Mouse (Mus musculus): ENCODE data around the gene Ankrd31. TPM values are rescaled to one million over a fixed set of nuclear protein-coding genes. Genes with fewer than 3 reads are reported as not detected.
"Not testable (repeated sequence)": the region's sequence is repeated elsewhere in the genome, so short reads cannot be mapped to it uniquely, and the experiment has no call there.

Gene Ankrd31
- total and polyA plus RNA-seq, 2 experiments from 2014 or later = 0.06 TPM; not detected in 1

DNA sequence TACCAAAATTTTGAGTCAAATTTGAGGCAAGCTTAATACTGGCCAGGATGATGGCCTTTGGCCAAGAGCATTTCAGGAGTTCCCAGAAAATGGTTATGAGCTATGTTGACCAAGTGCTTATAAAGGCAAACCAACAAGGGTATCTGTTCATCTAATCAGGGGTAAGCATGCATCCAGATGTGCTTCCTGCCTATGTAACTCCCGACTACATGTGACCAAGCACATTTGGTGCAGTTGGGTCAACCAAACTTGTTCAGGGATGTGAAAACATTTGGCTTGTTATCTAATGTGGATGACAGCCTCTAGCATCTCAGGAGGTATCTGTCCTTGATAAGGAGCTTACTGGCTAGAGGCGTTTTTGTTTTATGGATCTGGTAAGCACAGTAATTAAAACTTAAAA lies 12.8 kb downstream of the Ankrd31 start:
- ATAC-seq = no peak
- no peak for TF ChIP-seq CTCF (IDR thresholded peaks at IDR 0.05; ENCODE audit: low read depth)
- Histone ChIP-seq H3K27ac (ENCODE audit: low read depth, low read length) (no peak overlapping the region), H3K4me3 (ENCODE audit: low read depth, low read length) (no peak overlapping the region), H3K9me3 (ENCODE audit: low read length) (no peaks in the 10 kb centered on the region), H3K36me3 (ENCODE audit: insufficient read depth) (no peaks in the 10 kb centered on the region), H3K27me3 (ENCODE audit: insufficient read depth, low read length) (no peaks in the 10 kb centered on the region), H3K4me1 (ENCODE audit: insufficient read depth) (no peaks in the 10 kb centered on the region), H3K9ac (no peak overlapping the region), H3K4me2 (ENCODE audit: low read depth) (no peak overlapping the region)
- no peak for DNase-seq
- 89% methylated on average over 2 of the region's 2 CpGs for WGBS

DNA sequence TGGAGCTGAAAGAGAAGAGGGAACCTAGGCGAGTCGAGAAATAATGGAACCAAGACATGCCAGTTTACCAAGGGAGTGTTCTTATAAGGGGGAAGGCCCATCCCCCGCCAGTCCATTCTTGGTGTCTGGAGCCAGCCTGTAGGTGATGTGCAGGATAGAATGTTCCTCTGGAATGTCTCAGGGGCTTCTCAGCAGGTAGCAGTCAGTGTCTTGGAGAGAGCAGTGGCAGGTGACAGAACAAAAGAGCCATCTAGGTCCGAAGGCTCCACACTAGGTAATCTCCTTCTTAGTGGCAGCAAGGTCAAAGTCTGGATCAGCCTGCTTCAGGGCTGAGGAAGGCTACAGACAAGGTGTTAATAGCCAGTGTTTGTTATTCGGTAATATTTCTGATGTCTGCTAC lies 38.0 kb downstream of the Ankrd31 start:
- not testable (repeated sequence) for DNase-seq; H3K27ac ChIP-seq (ENCODE audit: low read depth, low read length); H3K4me3 ChIP-seq (ENCODE audit: low read depth, low read length); H3K9ac ChIP-seq; H3K36me3 ChIP-seq (ENCODE audit: insufficient read depth); H3K9me3 ChIP-seq (ENCODE audit: low read length); H3K27me3 ChIP-seq (ENCODE audit: insufficient read depth, low read length); H3K4me2 ChIP-seq (ENCODE audit: low read depth); H3K4me1 ChIP-seq (ENCODE audit: insufficient read depth); ATAC-seq
- WGBS = 89% methylated on average over 5 of the region's 5 CpGs

DNA sequence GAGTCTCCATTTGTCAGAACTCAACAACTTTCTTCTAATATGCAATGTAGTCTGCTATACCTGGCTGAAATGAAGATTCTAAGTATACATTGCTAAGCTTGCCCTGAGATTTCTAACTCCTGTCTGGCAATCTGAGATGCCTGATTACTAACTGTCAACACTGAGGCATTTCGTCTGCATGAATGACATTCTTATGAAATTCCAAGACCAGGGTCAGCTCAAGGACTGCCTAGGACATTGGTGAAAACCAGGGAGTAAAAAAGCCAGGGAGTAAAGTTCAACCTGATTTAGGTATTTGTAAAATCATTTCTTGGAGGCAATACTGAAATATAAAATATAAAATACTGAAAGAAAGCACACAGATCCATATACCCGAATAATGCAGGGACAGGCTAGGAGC lies 45.4 kb downstream of the Ankrd31 start:
- no peaks in the 10 kb centered on the region for H3K27me3 ChIP-seq (ENCODE audit: insufficient read depth, low read length)
- H3K4me3 ChIP-seq (ENCODE audit: low read depth, low read length) = no peak overlapping the region
- no peak overlapping the region for H3K27ac ChIP-seq (ENCODE audit: low read depth, low read length)
- ATAC-seq = no peak
- no peak overlapping the region for H3K4me2 ChIP-seq (ENCODE audit: low read depth)
- TF ChIP-seq CTCF (IDR thresholded peaks at IDR 0.05; ENCODE audit: low read depth) = no peak
- no peak overlapping the region for H3K9ac ChIP-seq
- H3K4me1 ChIP-seq (ENCODE audit: insufficient read depth) = no peaks in the 10 kb centered on the region
- DNase-seq = no peak
- H3K9me3 ChIP-seq (ENCODE audit: low read length) = no peaks in the 10 kb centered on the region
- H3K36me3 ChIP-seq (ENCODE audit: insufficient read depth) = no peaks in the 10 kb centered on the region
- WGBS = 93% methylated on average over 2 of the region's 2 CpGs

DNA sequence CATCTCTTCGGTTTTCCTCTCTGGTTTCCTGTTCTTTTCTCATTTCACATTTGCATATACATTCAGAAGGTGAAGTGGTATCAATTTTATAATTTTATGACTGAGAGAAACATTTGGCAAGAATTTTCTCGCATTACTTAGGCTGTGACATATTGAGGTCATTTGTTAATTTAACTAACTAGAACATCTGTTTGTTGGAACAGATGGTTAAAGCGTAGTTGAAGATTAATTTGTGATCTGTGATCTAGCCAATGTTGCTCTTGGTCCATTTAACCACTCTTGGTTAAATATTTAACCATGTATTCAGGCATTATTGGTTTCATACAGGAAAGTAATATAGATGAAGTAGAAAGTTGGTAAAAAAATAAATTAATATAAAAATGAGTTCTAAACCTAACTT lies 47.2 kb downstream of the Ankrd31 start:
- WGBS = 69% methylated on average over 3 of the region's 3 CpGs
- H3K27me3 ChIP-seq (ENCODE audit: insufficient read depth, low read length) = no peaks in the 10 kb centered on the region
- TF ChIP-seq CTCF (IDR thresholded peaks at IDR 0.05; ENCODE audit: low read depth) = no peak
- H3K36me3 ChIP-seq (ENCODE audit: insufficient read depth) = no peaks in the 10 kb centered on the region
- no peak overlapping the region for H3K9ac ChIP-seq
- H3K4me2 ChIP-seq (ENCODE audit: low read depth) = no peak overlapping the region
- no peaks in the 10 kb centered on the region for H3K9me3 ChIP-seq (ENCODE audit: low read length)
- ATAC-seq = no peak
- H3K4me3 ChIP-seq (ENCODE audit: low read depth, low read length) = no peak overlapping the region
- no peaks in the 10 kb centered on the region for H3K4me1 ChIP-seq (ENCODE audit: insufficient read depth)
- no peak overlapping the region for H3K27ac ChIP-seq (ENCODE audit: low read depth, low read length)
- DNase-seq = no peak

DNA sequence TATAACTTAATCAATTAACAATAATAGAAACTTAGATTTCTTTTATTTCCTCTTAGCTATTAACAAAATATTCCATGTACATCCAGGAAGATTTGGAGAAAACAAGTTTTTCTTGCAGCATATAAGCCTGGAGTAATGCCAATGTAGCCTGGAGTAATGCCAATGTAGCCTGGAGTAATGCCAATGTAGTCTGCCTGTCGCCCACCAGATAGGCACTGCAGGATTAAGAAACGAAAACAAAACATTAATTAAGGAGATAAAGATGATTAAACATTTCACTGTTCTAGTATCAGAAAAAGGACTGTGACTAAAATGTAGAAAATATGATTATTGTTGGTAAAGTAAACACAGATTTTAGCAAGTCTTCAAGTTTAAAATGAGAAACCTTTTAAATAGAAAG lies 49.4 kb downstream of the Ankrd31 start:
- H3K27me3 ChIP-seq (ENCODE audit: insufficient read depth, low read length) = no peaks in the 10 kb centered on the region
- WGBS = 17% methylated on average over 2 of the region's 2 CpGs

DNA sequence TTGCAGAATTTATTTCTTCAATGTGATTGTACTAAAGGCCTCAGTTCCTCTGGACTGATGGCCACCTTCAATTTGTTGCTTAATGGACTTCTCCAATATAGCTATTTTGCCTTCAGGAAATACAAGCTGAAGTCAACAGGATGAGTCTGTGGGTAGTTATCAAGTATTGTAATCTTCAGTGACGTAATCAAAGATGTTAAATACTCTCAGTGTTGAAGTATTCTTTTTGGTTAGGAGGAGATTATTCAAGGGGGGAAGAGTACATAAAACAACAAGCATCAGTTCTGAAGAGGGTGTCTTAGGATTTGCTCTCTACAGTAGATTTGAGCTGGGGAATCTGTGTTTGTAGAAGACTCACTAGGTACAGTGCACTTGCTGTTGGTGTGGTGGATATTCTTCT lies 101.7 kb downstream of the Ankrd31 start:
- no peaks in the 10 kb centered on the region for H3K4me1 ChIP-seq (ENCODE audit: insufficient read depth)
- ATAC-seq (no peak), DNase-seq (no peak)
- 90% methylated on average over 1 of the region's 1 CpGs for WGBS
- H3K4me2 ChIP-seq (ENCODE audit: low read depth) = no peak overlapping the region
- TF ChIP-seq CTCF (IDR thresholded peaks at IDR 0.05; ENCODE audit: low read depth) = no peak
- H3K9me3 ChIP-seq (ENCODE audit: low read length) = no peaks in the 10 kb centered on the region
- no peaks in the 10 kb centered on the region for H3K27me3 ChIP-seq (ENCODE audit: insufficient read depth, low read length)
- H3K27ac ChIP-seq (ENCODE audit: low read depth, low read length) = no peak overlapping the region
- no peak overlapping the region for H3K9ac ChIP-seq
- no peaks in the 10 kb centered on the region for H3K36me3 ChIP-seq (ENCODE audit: insufficient read depth)
- H3K4me3 ChIP-seq (ENCODE audit: low read depth, low read length) = no peak overlapping the region

More for the DNA sequence above, 49.4 kb downstream of the Ankrd31 start:
- no peak for TF ChIP-seq CTCF (IDR thresholded peaks at IDR 0.05; ENCODE audit: low read depth)
- ATAC-seq (no peak), DNase-seq (peak; percentile 54)
- no peak overlapping the region for H3K9ac ChIP-seq
- H3K9me3 ChIP-seq (ENCODE audit: low read length) = no peaks in the 10 kb centered on the region
- no peak overlapping the region for H3K4me3 ChIP-seq (ENCODE audit: low read depth, low read length)
- H3K4me2 ChIP-seq (ENCODE audit: low read depth) = no peak overlapping the region
- no peaks in the 10 kb centered on the region for H3K36me3 ChIP-seq (ENCODE audit: insufficient read depth)
- no peaks in the 10 kb centered on the region for H3K4me1 ChIP-seq (ENCODE audit: insufficient read depth)
- no peak overlapping the region for H3K27ac ChIP-seq (ENCODE audit: low read depth, low read length)

DNA sequence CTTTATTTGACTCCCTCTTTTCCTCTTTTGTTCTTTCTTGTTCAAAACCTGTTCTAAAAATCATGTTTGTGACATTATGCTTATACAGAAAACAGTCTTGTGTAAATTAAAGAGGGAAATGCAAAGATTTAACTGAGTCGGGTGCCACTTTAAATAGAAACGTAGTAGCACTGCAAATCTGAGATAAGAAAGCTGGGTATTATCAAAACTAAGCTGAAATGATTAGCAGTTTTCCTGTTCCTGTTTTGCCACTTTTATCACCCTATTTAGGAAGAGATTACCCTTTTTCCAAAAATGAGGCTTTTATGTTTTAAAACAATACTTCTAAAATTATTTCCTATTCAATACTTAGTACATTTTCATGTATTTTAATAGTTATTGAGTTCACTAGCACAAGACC lies 104.1 kb downstream of the Ankrd31 start:
- no peak for ATAC-seq
- H3K4me2 ChIP-seq (ENCODE audit: low read depth) = no peak overlapping the region
- no peak overlapping the region for H3K27ac ChIP-seq (ENCODE audit: low read depth, low read length)
- TF ChIP-seq CTCF (IDR thresholded peaks at IDR 0.05; ENCODE audit: low read depth) = no peak
- no peaks in the 10 kb centered on the region for H3K27me3 ChIP-seq (ENCODE audit: insufficient read depth, low read length)
- H3K4me3 ChIP-seq (ENCODE audit: low read depth, low read length) = no peak overlapping the region
- no peaks in the 10 kb centered on the region for H3K4me1 ChIP-seq (ENCODE audit: insufficient read depth)
- DNase-seq = no peak
- no peaks in the 10 kb centered on the region for H3K9me3 ChIP-seq (ENCODE audit: low read length)
- 72% methylated on average over 2 of the region's 2 CpGs for WGBS
- no peaks in the 10 kb centered on the region for H3K36me3 ChIP-seq (ENCODE audit: insufficient read depth)
- H3K9ac ChIP-seq = no peak overlapping the region

DNA sequence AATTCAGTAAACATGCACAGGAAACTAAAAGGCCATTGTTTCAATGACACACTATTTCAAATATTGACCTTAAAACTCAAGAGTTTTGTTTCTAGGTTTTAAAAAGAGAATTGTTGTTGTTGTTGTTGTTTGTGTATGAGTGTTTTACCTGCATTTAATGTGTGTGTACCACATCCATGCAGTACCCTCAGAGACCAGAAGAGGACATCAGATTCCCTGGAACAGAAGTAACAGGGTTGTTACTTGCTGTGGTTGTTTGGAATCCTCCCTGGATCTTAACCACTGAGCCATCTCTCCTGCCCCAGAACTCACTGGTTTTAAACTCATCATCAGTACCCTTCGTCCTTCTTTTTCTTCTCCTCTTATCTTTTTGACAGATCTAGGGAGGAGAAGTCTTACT lies 105.2 kb downstream of the Ankrd31 start:
- peak; percentile 73 for TF ChIP-seq CTCF (IDR thresholded peaks at IDR 0.05; ENCODE audit: low read depth)
- Histone ChIP-seq H3K4me3 (ENCODE audit: low read depth, low read length) (no peak overlapping the region), H3K4me2 (ENCODE audit: low read depth) (no peak overlapping the region), H3K27ac (ENCODE audit: low read depth, low read length) (no peak overlapping the region), H3K9me3 (ENCODE audit: low read length) (no peaks in the 10 kb centered on the region), H3K36me3 (ENCODE audit: insufficient read depth) (no peaks in the 10 kb centered on the region), H3K4me1 (ENCODE audit: insufficient read depth) (no peaks in the 10 kb centered on the region), H3K27me3 (ENCODE audit: insufficient read depth, low read length) (no peaks in the 10 kb centered on the region), H3K9ac (no peak overlapping the region)
- ATAC-seq = no peak
- 14% methylated on average over 1 of the region's 1 CpGs for WGBS
- no peak for DNase-seq

Data from forebrain, postnatal 0 days (tissue).